In genomic region chr12:100908298-100909034, GRCm38 (mm10) we compare ENCODE assay signal across 8 mouse cellular contexts. TPM values are rescaled to one million over a fixed set of nuclear protein-coding genes. Genes with fewer than 3 reads are reported as not detected.
DNase-seq lines count a peak whose midpoint lies in the region; ATAC-seq and TF ChIP-seq lines count a peak whose summit lies in the region.

No protein-coding gene starts in this region.

- peak; percentile 70 for DNase-seq in cerebellum, adult 11-12 months
- no peak for DNase-seq in cerebellum, postnatal 10 days
- no peak for DNase-seq in testis, postnatal 10 days (ENCODE audit: low spot score)
- DNase-seq in liver, embryonic 13.5 days, result no peak
- DNase-seq in urinary bladder, postnatal 36 days (ENCODE audit: low spot score in 2 of 2), result no peak
- no peak for DNase-seq in thymus, postnatal 4 days
- no peak for DNase-seq in c-Kit-positive CD71-positive TER-119-positive erythroid progenitor cells, embryonic 14.5 days (ENCODE audit: low spot score)

- H3K36me3 ChIP-seq in testis, adult 2 months (ENCODE audit: control insufficient read depth, insufficient read depth, low read length), result no peaks in the 10 kb centered on the region
- peaks cover 15% of the 10 kb centered on the region for H3K36me3 ChIP-seq in liver, embryonic 13.5 days

- 19% methylated on average over 10 of the region's 10 CpGs for WGBS in liver, embryonic 13.5 days (ENCODE audit: insufficient replicate concordance)

- H3K4me3 ChIP-seq in testis, adult 2 months (ENCODE audit: control insufficient read depth, low read depth, low read length), result peak overlapping the region; percentile 94
- H3K4me3 ChIP-seq in liver, embryonic 13.5 days (replicated peaks), result peak overlapping the region; percentile 35; the same call in 1 of the 2 replicates

- no peaks in the 10 kb centered on the region for H3K27me3 ChIP-seq in testis, adult 2 months (ENCODE audit: control insufficient read depth, insufficient read depth, low read length)
- peaks cover 37% of the 10 kb centered on the region for H3K27me3 ChIP-seq in liver, embryonic 13.5 days

- H3K4me1 ChIP-seq in testis, adult 2 months (ENCODE audit: control insufficient read depth, insufficient read depth, low read length), result peaks cover 12% of the 10 kb centered on the region
- H3K4me1 ChIP-seq in liver, embryonic 13.5 days (replicated peaks), result peaks cover 6% of the 10 kb centered on the region; the same call in 1 of the 2 replicates

- no peak overlapping the region for H3K9ac ChIP-seq in liver, embryonic 13.5 days

- peak overlapping the region; percentile 55 for H3K4me2 ChIP-seq in liver, embryonic 13.5 days

- no peak for ATAC-seq in liver, embryonic 13.5 days (ENCODE audit: low read depth)

- TF ChIP-seq CTCF in testis, adult 2 months (IDR thresholded peaks at IDR 0.05; ENCODE audit: control insufficient read depth, insufficient read depth, insufficient replicate concordance, low read depth, low read length), result no peak

- TF ChIP-seq POLR2A in testis, adult 2 months (IDR thresholded peaks at IDR 0.05; ENCODE audit: control insufficient read depth, low read depth, low read length), result no peak

- peak overlapping the region; percentile 73; the same call in 1 of the 2 replicates for H3K27ac ChIP-seq in testis, adult 2 months (ENCODE audit: control insufficient read depth, insufficient read depth, low read depth, low read length)
- H3K27ac ChIP-seq in liver, embryonic 13.5 days, result no peak overlapping the region

- no peaks in the 10 kb centered on the region for H3K9me3 ChIP-seq in liver, embryonic 13.5 days (replicated peaks)

RNA-seq across cellular contexts. Expression of gene Gpr68, which starts 0.5 kb away (rescaled TPM):
- polyA plus RNA-seq in testis, adult 2 months (2012; rRNA removed), result 2.9 and 3.1 TPM in 2 replicates
- polyA plus RNA-seq in liver, embryonic 13.5 days (2015; fragmentation: Nextera tagmentation; extraction: Ambion mirVana), result 0.07 and 0.08 TPM in 2 replicates
